Mouse (Mus musculus) stomach, postnatal 0 days (tissue): Measurements from ENCODE around the gene Ldb2.

Source experiments
- CTCF ChIP-seq: IDR thresholded peaks from 2 replicates; pipeline ENCODE4 v1.5.1; 2016; ENCODE audit warnings: antibody characterized with exemption, low read depth, mild to moderate bottlenecking, moderate library complexity
- EP300 ChIP-seq: optimal IDR thresholded peaks from 2 replicates; pipeline ENCODE3; 2016; ENCODE audit warnings: antibody characterized with exemption

DNA sequence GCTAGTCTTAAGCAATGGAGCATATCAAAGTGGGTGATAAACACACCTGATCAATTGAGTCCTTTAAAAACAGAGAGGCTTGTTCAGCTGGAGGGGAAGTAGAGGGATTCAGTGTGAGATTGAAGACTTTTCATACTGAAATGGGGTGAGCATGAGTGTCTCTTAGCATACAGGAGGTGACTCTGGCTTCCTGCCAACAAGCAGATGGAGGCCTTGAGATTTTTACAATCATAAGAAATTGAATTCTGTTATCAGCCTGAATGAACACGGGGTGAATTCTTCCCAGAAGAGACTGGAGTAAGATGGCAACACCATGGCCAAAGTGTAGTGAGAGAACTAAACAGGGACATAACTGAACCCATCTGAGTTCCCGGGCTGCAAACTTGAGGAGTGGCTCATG lies 190.6 kb downstream of the Ldb2 start:
- TF ChIP-seq CTCF (no peak), EP300 (no peak)
